Mouse (Mus musculus): Measurements from ENCODE around the gene Gabarapl1. TPM values are rescaled to one million over a fixed set of nuclear protein-coding genes. Genes with fewer than 3 reads are reported as not detected.
A peak's percentile ranks its signal among the peaks of the same experiment; 100 is the strongest.

Gene Gabarapl1
- polyA plus RNA-seq, 1 experiment: 64.3 TPM

- no peaks in the 10 kb centered on the region for H3K27me3 ChIP-seq (ENCODE audit: control insufficient read depth, insufficient read depth, insufficient read length)
- no peaks in the 10 kb centered on the region for H3K79me2 ChIP-seq (ENCODE audit: control insufficient read depth, insufficient read depth)
- no peak overlapping the region for H3K4me3 ChIP-seq (ENCODE audit: insufficient read depth, poor library complexity, severe bottlenecking)
- H3ac ChIP-seq (ENCODE audit: control insufficient read depth, insufficient read length, low read depth): no peak overlapping the region
- H3K36me3 ChIP-seq (ENCODE audit: control insufficient read depth, insufficient read depth): no peaks in the 10 kb centered on the region
- TF ChIP-seq CEBPB (IDR thresholded peaks at IDR 0.05; ENCODE audit: low read depth): no peak
- no peak for TF ChIP-seq MAX (IDR thresholded peaks at IDR 0.05)
- H3K79me3 ChIP-seq (ENCODE audit: low read depth): no peaks in the 10 kb centered on the region
These were observed 24.5 kb downstream of the Gabarapl1 start for GRCm38 (mm10) chr6:129557298-129558023.

DNA sequence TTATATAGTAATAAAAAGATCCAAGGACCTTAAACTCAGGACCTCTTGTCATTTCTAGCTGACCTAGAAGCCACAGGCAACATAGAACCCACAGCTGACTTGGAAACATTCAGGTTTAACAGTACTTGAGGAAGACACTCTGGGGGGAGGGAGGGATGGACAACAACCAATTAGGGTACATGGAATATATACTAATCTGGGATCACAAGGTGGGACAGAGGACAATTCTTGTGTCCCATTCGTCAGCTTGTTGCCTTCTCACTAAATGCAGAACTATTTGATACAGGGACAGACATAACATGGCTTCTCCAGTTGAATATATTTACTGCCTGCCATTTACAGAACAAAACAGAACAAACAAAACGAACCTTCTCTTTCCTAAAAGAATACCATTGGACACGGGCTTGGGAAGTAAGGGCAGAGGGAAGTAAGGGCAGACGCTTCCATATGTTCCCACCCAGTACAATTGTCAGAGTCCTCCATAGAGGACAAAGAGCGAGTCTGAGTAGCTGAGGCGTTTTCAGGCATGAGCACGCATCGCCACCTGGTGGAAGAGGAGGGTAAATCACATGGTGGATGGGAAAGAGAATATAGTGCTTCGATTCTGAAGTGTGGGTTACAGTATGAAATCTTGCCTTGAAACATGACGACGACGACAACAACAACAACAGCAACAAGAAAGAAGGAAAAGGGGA is 26.1 kb downstream of the Gabarapl1 start:
- Histone ChIP-seq H3K27me3 (ENCODE audit: control insufficient read depth, insufficient read depth, insufficient read length) (no peaks in the 10 kb centered on the region), H3K4me3 (ENCODE audit: insufficient read depth, poor library complexity, severe bottlenecking) (no peak overlapping the region), H3K79me2 (ENCODE audit: control insufficient read depth, insufficient read depth) (no peaks in the 10 kb centered on the region), H3ac (ENCODE audit: control insufficient read depth, insufficient read length, low read depth) (no peak overlapping the region), H3K79me3 (ENCODE audit: low read depth) (no peaks in the 10 kb centered on the region), H3K36me3 (ENCODE audit: control insufficient read depth, insufficient read depth) (no peaks in the 10 kb centered on the region)
- TF ChIP-seq MYOD1 (IDR thresholded peaks at IDR 0.05; ENCODE audit: control insufficient read depth, insufficient read length, low read depth): no peak
- no peak for TF ChIP-seq FOSL1 (IDR thresholded peaks at IDR 0.05; ENCODE audit: insufficient read depth, low read length, poor library complexity, severe bottlenecking)
- TF ChIP-seq USF1 (IDR thresholded peaks at IDR 0.05; ENCODE audit: low read depth): peak; percentile 69
- peak; percentile 88 for TF ChIP-seq MAX (IDR thresholded peaks at IDR 0.05)
- peak; percentile 70 for TF ChIP-seq CTCF (IDR thresholded peaks at IDR 0.05; ENCODE audit: control insufficient read depth, insufficient read depth, insufficient read length)

DNA sequence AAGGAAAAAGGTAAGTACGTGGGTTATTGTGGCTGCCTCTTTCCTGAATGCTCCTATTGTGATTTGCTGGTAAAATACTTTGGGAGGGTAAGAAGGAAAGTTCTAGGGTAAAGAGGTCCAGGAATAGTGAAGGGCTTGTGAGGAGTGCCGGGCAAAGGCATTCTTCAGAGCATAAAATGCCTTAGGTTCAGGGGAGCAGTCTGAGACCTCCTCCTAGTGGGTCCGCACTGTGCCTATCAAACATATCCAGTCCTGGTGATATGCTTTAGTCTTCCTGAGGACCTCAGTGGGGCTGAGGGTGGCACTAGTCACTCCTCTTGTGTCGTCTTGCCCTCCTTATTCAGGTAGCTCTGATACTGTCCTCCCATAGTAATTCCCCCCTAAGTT is 26.7 kb downstream of the Gabarapl1 start:
- H3ac ChIP-seq (ENCODE audit: control insufficient read depth, insufficient read length, low read depth): no peak overlapping the region
- H3K27me3 ChIP-seq (ENCODE audit: control insufficient read depth, insufficient read depth, insufficient read length): no peaks in the 10 kb centered on the region
- no peaks in the 10 kb centered on the region for H3K79me3 ChIP-seq (ENCODE audit: low read depth)
- H3K79me2 ChIP-seq (ENCODE audit: control insufficient read depth, insufficient read depth): no peaks in the 10 kb centered on the region
- no peaks in the 10 kb centered on the region for H3K36me3 ChIP-seq (ENCODE audit: control insufficient read depth, insufficient read depth)
- H3K4me3 ChIP-seq (ENCODE audit: insufficient read depth, poor library complexity, severe bottlenecking): no peak overlapping the region
- TF ChIP-seq FOSL1 (IDR thresholded peaks at IDR 0.05; ENCODE audit: insufficient read depth, low read length, poor library complexity, severe bottlenecking) (no peak), MYOD1 (IDR thresholded peaks at IDR 0.05; ENCODE audit: control insufficient read depth, insufficient read length, low read depth) (no peak), MAX (IDR thresholded peaks at IDR 0.05) (no peak), MYOG (IDR thresholded peaks at IDR 0.05; ENCODE audit: control insufficient read depth, extremely low read depth, insufficient read length) (no peak), CEBPB (IDR thresholded peaks at IDR 0.05; ENCODE audit: low read depth) (no peak), CTCF (IDR thresholded peaks at IDR 0.05; ENCODE audit: control insufficient read depth, insufficient read depth, insufficient read length) (no peak), USF1 (IDR thresholded peaks at IDR 0.05; ENCODE audit: low read depth) (no peak)

DNA sequence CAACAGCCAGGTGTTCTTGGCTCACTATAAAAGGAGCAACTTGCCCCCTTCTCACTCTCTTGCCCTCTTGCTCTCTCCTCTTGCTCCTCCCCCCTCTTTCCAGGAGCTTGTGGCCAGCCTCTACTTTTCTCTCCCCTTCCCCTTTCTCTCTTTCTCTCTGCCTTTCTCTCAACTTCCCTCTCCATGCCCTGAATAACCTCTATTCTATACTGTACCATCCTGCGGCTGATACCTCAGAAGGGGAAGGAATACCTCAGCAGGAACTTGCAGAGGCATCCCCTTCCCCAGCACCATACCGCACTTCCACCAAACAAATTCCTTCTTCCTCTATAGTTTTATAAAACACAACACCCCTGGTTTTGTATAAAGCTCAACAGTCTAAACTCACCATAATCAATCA is 32.3 kb downstream of the Gabarapl1 start:
- no peaks in the 10 kb centered on the region for H3K36me3 ChIP-seq (ENCODE audit: control insufficient read depth, insufficient read depth)
- no peaks in the 10 kb centered on the region for H3K79me3 ChIP-seq (ENCODE audit: low read depth)
- H3K27me3 ChIP-seq (ENCODE audit: control insufficient read depth, insufficient read depth, insufficient read length): no peaks in the 10 kb centered on the region
- no peak overlapping the region for H3ac ChIP-seq (ENCODE audit: control insufficient read depth, insufficient read length, low read depth)
- no peak overlapping the region for H3K4me3 ChIP-seq (ENCODE audit: insufficient read depth, poor library complexity, severe bottlenecking)
- H3K79me2 ChIP-seq (ENCODE audit: control insufficient read depth, insufficient read depth): no peaks in the 10 kb centered on the region
- TF ChIP-seq MYOD1 (IDR thresholded peaks at IDR 0.05; ENCODE audit: control insufficient read depth, insufficient read length, low read depth): no peak
- TF ChIP-seq USF1 (IDR thresholded peaks at IDR 0.05; ENCODE audit: low read depth): no peak
- no peak for TF ChIP-seq CEBPB (IDR thresholded peaks at IDR 0.05; ENCODE audit: low read depth)
- no peak for TF ChIP-seq FOSL1 (IDR thresholded peaks at IDR 0.05; ENCODE audit: insufficient read depth, low read length, poor library complexity, severe bottlenecking)
- no peak for TF ChIP-seq MAX (IDR thresholded peaks at IDR 0.05)
- no peak for TF ChIP-seq CTCF (IDR thresholded peaks at IDR 0.05; ENCODE audit: control insufficient read depth, insufficient read depth, insufficient read length)
- no peak for TF ChIP-seq MYOG (IDR thresholded peaks at IDR 0.05; ENCODE audit: control insufficient read depth, extremely low read depth, insufficient read length)

- Histone ChIP-seq H3K4me3 (ENCODE audit: insufficient read depth, poor library complexity, severe bottlenecking) (no peak overlapping the region), H3K79me2 (ENCODE audit: control insufficient read depth, insufficient read depth) (no peaks in the 10 kb centered on the region), H3K36me3 (ENCODE audit: control insufficient read depth, insufficient read depth) (no peaks in the 10 kb centered on the region), H3K27me3 (ENCODE audit: control insufficient read depth, insufficient read depth, insufficient read length) (no peaks in the 10 kb centered on the region), H3K79me3 (ENCODE audit: low read depth) (no peaks in the 10 kb centered on the region), H3ac (ENCODE audit: control insufficient read depth, insufficient read length, low read depth) (no peak overlapping the region)
- TF ChIP-seq CTCF (IDR thresholded peaks at IDR 0.05; ENCODE audit: control insufficient read depth, insufficient read depth, insufficient read length) (no peak), FOSL1 (IDR thresholded peaks at IDR 0.05; ENCODE audit: insufficient read depth, low read length, poor library complexity, severe bottlenecking) (no peak), USF1 (IDR thresholded peaks at IDR 0.05; ENCODE audit: low read depth) (no peak), MYOG (IDR thresholded peaks at IDR 0.05; ENCODE audit: control insufficient read depth, extremely low read depth, insufficient read length) (no peak), CEBPB (IDR thresholded peaks at IDR 0.05; ENCODE audit: low read depth) (no peak), MAX (IDR thresholded peaks at IDR 0.05) (no peak), MYOD1 (IDR thresholded peaks at IDR 0.05; ENCODE audit: control insufficient read depth, insufficient read length, low read depth) (no peak)
These were observed 42.4 kb downstream of the Gabarapl1 start for GRCm38 (mm10) chr6:129575315-129575714.
